Mouse (Mus musculus): ENCODE measurements around the gene Tmpo. TPM values are rescaled to one million over a fixed set of nuclear protein-coding genes. Genes with fewer than 3 reads are reported as not detected.
A peak's percentile ranks its signal among the peaks of the same experiment; 100 is the strongest.

The Tmpo gene
- polyA plus RNA-seq, 1 experiment from 2014 or later, result 185 TPM

GRCm38 (mm10) chr10:91102799-91103590 is 78.1 kb downstream of the Tmpo start:
- DNase-seq (ENCODE audit: low spot score), result peak; percentile 12
- no peak overlapping the region for H3K27ac ChIP-seq (replicated peaks; ENCODE audit: low read depth, low read length)
- WGBS, result 92% methylated on average over 14 of the region's 14 CpGs
- no peak overlapping the region for H3K4me2 ChIP-seq (ENCODE audit: low read depth, low read length)
- no peaks in the 10 kb centered on the region for H3K27me3 ChIP-seq (replicated peaks; ENCODE audit: control insufficient read depth, insufficient read depth, low read length)
- no peaks in the 10 kb centered on the region for H3K9me3 ChIP-seq (ENCODE audit: control insufficient read depth, low read length)
- H3K4me3 ChIP-seq (ENCODE audit: low read depth, low read length), result no peak overlapping the region
- H3K4me1 ChIP-seq (ENCODE audit: control insufficient read depth, insufficient read depth, low read length), result no peaks in the 10 kb centered on the region
- no peak for ATAC-seq (ENCODE audit: low read depth)
- H3K9ac ChIP-seq (ENCODE audit: low read depth, low read length), result no peak overlapping the region
- H3K36me3 ChIP-seq (ENCODE audit: control insufficient read depth, insufficient read depth, low read length), result peaks cover 27% of the 10 kb centered on the region

DNA sequence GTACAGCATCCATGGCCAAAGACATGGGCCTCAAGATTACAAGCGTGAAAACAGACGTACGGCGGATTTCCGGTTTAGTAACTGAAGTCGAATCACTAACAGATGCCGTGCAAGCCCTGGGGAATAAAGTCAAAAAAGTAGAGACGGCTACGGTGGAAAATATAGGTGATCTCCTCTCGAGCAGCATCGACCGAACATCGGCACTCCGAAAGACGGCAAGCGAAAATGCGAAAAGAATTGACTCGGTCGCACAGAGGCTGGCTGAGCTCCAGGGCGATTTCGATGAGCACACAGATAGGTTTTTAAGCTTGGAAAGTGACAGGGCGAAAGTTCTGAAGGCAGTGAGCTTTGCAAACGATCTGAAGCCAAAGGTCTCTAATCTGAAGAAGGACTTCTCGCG is 79.2 kb downstream of the Tmpo start:
- no peak overlapping the region for H3K4me3 ChIP-seq (ENCODE audit: low read depth, low read length)
- no peak for ATAC-seq (ENCODE audit: low read depth)

GRCm38 (mm10) chr10:91100101-91100500 is 81.0 kb downstream of the Tmpo start:
- Histone ChIP-seq H3K9ac (ENCODE audit: low read depth, low read length) (no peak overlapping the region), H3K4me1 (ENCODE audit: control insufficient read depth, insufficient read depth, low read length) (no peaks in the 10 kb centered on the region), H3K27ac (replicated peaks; ENCODE audit: low read depth, low read length) (no peak overlapping the region), H3K4me3 (ENCODE audit: low read depth, low read length) (no peak overlapping the region), H3K27me3 (replicated peaks; ENCODE audit: control insufficient read depth, insufficient read depth, low read length) (no peaks in the 10 kb centered on the region), H3K9me3 (ENCODE audit: control insufficient read depth, low read length) (no peaks in the 10 kb centered on the region), H3K4me2 (ENCODE audit: low read depth, low read length) (no peak overlapping the region), H3K36me3 (ENCODE audit: control insufficient read depth, insufficient read depth, low read length) (peaks cover 47% of the 10 kb centered on the region)
- 100% methylated on average over 1 of the region's 1 CpGs for WGBS
- no peak for ATAC-seq (ENCODE audit: low read depth)
- DNase-seq (ENCODE audit: low spot score), result no peak

More for the DNA sequence above, 79.2 kb downstream of the Tmpo start:
- Histone ChIP-seq H3K9me3 (ENCODE audit: control insufficient read depth, low read length) (no peaks in the 10 kb centered on the region), H3K9ac (ENCODE audit: low read depth, low read length) (no peak overlapping the region), H3K36me3 (ENCODE audit: control insufficient read depth, insufficient read depth, low read length) (peaks cover 35% of the 10 kb centered on the region), H3K27ac (replicated peaks; ENCODE audit: low read depth, low read length) (no peak overlapping the region), H3K4me2 (ENCODE audit: low read depth, low read length) (no peak overlapping the region), H3K4me1 (ENCODE audit: control insufficient read depth, insufficient read depth, low read length) (no peaks in the 10 kb centered on the region), H3K27me3 (replicated peaks; ENCODE audit: control insufficient read depth, insufficient read depth, low read length) (no peaks in the 10 kb centered on the region)
- 86% methylated on average over 25 of the region's 25 CpGs for WGBS
- DNase-seq (ENCODE audit: low spot score), result no peak

GRCm38 (mm10) chr10:91098056-91098455 is 83.1 kb downstream of the Tmpo start:
- Histone ChIP-seq H3K4me1 (ENCODE audit: control insufficient read depth, insufficient read depth, low read length) (no peaks in the 10 kb centered on the region), H3K9me3 (ENCODE audit: control insufficient read depth, low read length) (no peaks in the 10 kb centered on the region), H3K36me3 (ENCODE audit: control insufficient read depth, insufficient read depth, low read length) (peaks cover 64% of the 10 kb centered on the region), H3K27ac (replicated peaks; ENCODE audit: low read depth, low read length) (no peak overlapping the region), H3K9ac (ENCODE audit: low read depth, low read length) (no peak overlapping the region), H3K4me3 (ENCODE audit: low read depth, low read length) (no peak overlapping the region), H3K27me3 (replicated peaks; ENCODE audit: control insufficient read depth, insufficient read depth, low read length) (no peaks in the 10 kb centered on the region), H3K4me2 (ENCODE audit: low read depth, low read length) (no peak overlapping the region)
- DNase-seq (ENCODE audit: low spot score) (no peak), ATAC-seq (ENCODE audit: low read depth) (no peak)
- WGBS, result 92% methylated on average over 8 of the region's 8 CpGs

Other genes with a start within 250 kb of the Tmpo start
- 25.9 and 28.5 TPM in 2 replicates for gene Apaf1, start 98.5 kb downstream of the Tmpo start, polyA plus RNA-seq (2014; fragmentation: Nextera tagmentation; extraction: Ambion mirVana)
- 74.3 and 79.6 TPM in 2 replicates for gene Ikbip, start 98.4 kb downstream of the Tmpo start, polyA plus RNA-seq (2014; fragmentation: Nextera tagmentation; extraction: Ambion mirVana)
- gene Slc25a3, start 57.3 kb downstream of the Tmpo start, polyA plus RNA-seq (2014; fragmentation: Nextera tagmentation; extraction: Ambion mirVana), result 515 and 526 TPM in 2 replicates